Mouse (Mus musculus) heart, adult 2 months (tissue): Measurements from ENCODE around the gene Gpat3. TPM values are rescaled to one million over a fixed set of nuclear protein-coding genes. Genes with fewer than 3 reads are reported as not detected.

Experiments
- DNase-seq, 2 experiments: peaks; one replicate each; pipeline ENCODE4 v3.0.0; 2021
- H3K27ac ChIP-seq: fragments of 200-600 bp; 2 replicates; pipeline ENCODE4 v1.8.1; 2022
- H3K27me3 ChIP-seq: fragments of 200-500 bp; 2 replicates; pipeline ENCODE4 v1.6.1; 2012; ENCODE audit warnings: mild to moderate bottlenecking, low read length, inconsistent platforms, mixed read lengths; ENCODE audit not compliant: control insufficient read depth, insufficient read depth
- H3K36me3 ChIP-seq: fragments of 200-500 bp; 2 replicates; pipeline ENCODE4 v1.6.1; 2012; ENCODE audit warnings: low read length, inconsistent platforms; ENCODE audit not compliant: control insufficient read depth, insufficient read depth
- H3K4me1 ChIP-seq: fragments of 200-500 bp; 2 replicates; pipeline ENCODE4 v1.6.1; 2011; ENCODE audit warnings: low read length; ENCODE audit not compliant: control insufficient read depth, insufficient read depth
- H3K4me3 ChIP-seq: fragments of 200-600 bp; 2 replicates; pipeline ENCODE4 v1.8.1; 2022
- H3K79me2 ChIP-seq: fragments of 200-500 bp; replicated peaks from 2 replicates; pipeline ENCODE4 v1.6.1; 2012; ENCODE audit warnings: mild to moderate bottlenecking, inconsistent platforms, low read length, moderate library complexity, mixed read lengths; ENCODE audit not compliant: control insufficient read depth, insufficient read depth
- H3K9ac ChIP-seq: fragments of 200-500 bp; 2 replicates; pipeline ENCODE4 v1.6.1; 2012; ENCODE audit warnings: low read depth, mild to moderate bottlenecking, control low read depth, inconsistent platforms, low read length, mixed read lengths
- CTCF ChIP-seq: fragments of 200-600 bp; IDR thresholded peaks from 2 replicates; pipeline ENCODE4 v1.8.1; 2022; ENCODE audit warnings: antibody characterized with exemption, mild to moderate bottlenecking, moderate library complexity
- EP300 ChIP-seq: fragments of 200-500 bp; IDR thresholded peaks from 2 replicates; pipeline ENCODE4 v1.6.1; 2011; ENCODE audit warnings: low read depth, low read length, control low read depth; ENCODE audit not compliant: insufficient read depth
- POLR2A ChIP-seq: fragments of 200-500 bp; IDR thresholded peaks from 2 replicates; pipeline ENCODE4 v1.6.1; 2011; ENCODE audit warnings: mild to moderate bottlenecking, low read depth, low read length, control low read depth; ENCODE audit not compliant: insufficient read depth
- WGBS: fragments of 180-500 bp; shearing (Covaris S2); methylation state at CpG from one replicate; pipeline ENCODE4 v1.1.7; 2018; 5-methylcytosine and 5-hydroxymethylcytosine counted together
- intact Hi-C: fragments of 180-260 bp; cut with DNase I; formaldehyde crosslinking; loops from one replicate; pipeline ENCODE4 v1.15.1; 2025
- polyA plus RNA-seq: library from polyadenylated mRNA; depleted of rRNA; stranded (reverse); fragments of >200 nt; gene quantifications from 2 replicates; pipeline ENCODE4 v1.2.3, GENCODE M21; 2012; rRNA removed
- total RNA-seq, 2 experiments: library from RNA; stranded (reverse); gene quantifications; 2 replicates each; pipeline ENCODE4 v1.2.3; 2021

The Gpat3 gene
- total and polyA plus RNA-seq, 3 experiments: 7.1 to 24.2 (median 22.1) TPM

GRCm38 (mm10) chr5:100929698-100930097 is 84.2 kb downstream of the Gpat3 start:
- Histone ChIP-seq H3K27ac (no peak overlapping the region), H3K36me3 (no peaks in the 10 kb centered on the region), H3K9ac (no peak overlapping the region), H3K4me3 (no peak overlapping the region), H3K4me1 (no peaks in the 10 kb centered on the region), H3K79me2 (no peaks in the 10 kb centered on the region), H3K27me3 (no peaks in the 10 kb centered on the region)
- 60% methylated on average over 2 of the region's 2 CpGs for WGBS
- no peak for DNase-seq
- intact Hi-C loops: no loop called here
- no peak for TF ChIP-seq POLR2A
- no peak for TF ChIP-seq EP300

GRCm38 (mm10) chr5:100943716-100944115 is 98.2 kb downstream of the Gpat3 start:
- H3K36me3 ChIP-seq: no peaks in the 10 kb centered on the region
- no peaks in the 10 kb centered on the region for H3K4me1 ChIP-seq
- no peak overlapping the region for H3K9ac ChIP-seq
- no peak for TF ChIP-seq CTCF
- no peak for TF ChIP-seq EP300
- no peak for TF ChIP-seq POLR2A
- WGBS: 77% methylated on average over 11 of the region's 11 CpGs
- no peaks in the 10 kb centered on the region for H3K27me3 ChIP-seq
- no peak for DNase-seq
- no peak overlapping the region for H3K4me3 ChIP-seq
- intact Hi-C loops: no loop called here
- H3K79me2 ChIP-seq: no peaks in the 10 kb centered on the region
- no peak overlapping the region for H3K27ac ChIP-seq

- TF ChIP-seq EP300: no peak
- TF ChIP-seq CTCF: no peak
- TF ChIP-seq POLR2A: no peak
- no peaks in the 10 kb centered on the region for H3K79me2 ChIP-seq
- DNase-seq: no peak
- intact Hi-C loops: no loop called here
- H3K36me3 ChIP-seq: no peaks in the 10 kb centered on the region
- no peak overlapping the region for H3K27ac ChIP-seq
- H3K9ac ChIP-seq: no peak overlapping the region
- no peak overlapping the region for H3K4me3 ChIP-seq
- WGBS: 87% methylated on average over 10 of the region's 10 CpGs
- no peaks in the 10 kb centered on the region for H3K4me1 ChIP-seq
- H3K27me3 ChIP-seq: no peaks in the 10 kb centered on the region
Measured at GRCm38 (mm10) chr5:100945336-100945735, 99.8 kb downstream of the Gpat3 start.

Other genes with a start within 250 kb of the Gpat3 start
- gene Coq2, start 170.6 kb upstream of the Gpat3 start, total RNA-seq: 100 to 1,000 TPM in 1 of 2 experiments, 10 to 100 TPM in 1; 95.9 to 109 TPM
- 106 and 161 TPM in 2 replicates for gene Coq2, start 170.6 kb upstream of the Gpat3 start, polyA plus RNA-seq
- 1 to 10 TPM; 1.0 to 2.3 TPM for gene Hpse, start 126.0 kb upstream of the Gpat3 start, total RNA-seq
- gene Hpse, start 126.0 kb upstream of the Gpat3 start, polyA plus RNA-seq: 0.88 and 1.2 TPM in 2 replicates
- 1 to 10 TPM; 2.1 to 2.9 TPM for gene Helq, start 47.1 kb upstream of the Gpat3 start, total RNA-seq
- gene Helq, start 47.1 kb upstream of the Gpat3 start, polyA plus RNA-seq: 3.0 and 3.8 TPM in 2 replicates
- 10 to 100 TPM; 77.2 to 78.2 TPM for gene Mrps18c, start 47.1 kb upstream of the Gpat3 start, total RNA-seq
- gene Mrps18c, start 47.1 kb upstream of the Gpat3 start, polyA plus RNA-seq: 33.9 and 34.6 TPM in 2 replicates
- gene Abraxas1, start 24.7 kb upstream of the Gpat3 start, total RNA-seq: 1 to 10 TPM; 8.3 to 9.0 TPM
- gene Abraxas1, start 24.7 kb upstream of the Gpat3 start, polyA plus RNA-seq: 6.9 and 12.5 TPM in 2 replicates